Mouse (Mus musculus) R1 (cell line): ENCODE measurements around the gene Fads1.

Source experiments
- DNase-seq: peaks from one replicate; pipeline ENCODE4 v3.0.0-alpha.2; 2018; ENCODE audit warnings: low read depth, low spot score

Gene Fads1

GRCm38 (mm10) chr19:10210885-10211284 lies 28.2 kb downstream of the Fads1 start:
- DNase-seq = no peak

GRCm38 (mm10) chr19:10213796-10214471 lies 31.2 kb downstream of the Fads1 start:
- DNase-seq = no peak

- DNase-seq = peak; percentile 51
These were observed 33.4 kb downstream of the Fads1 start for GRCm38 (mm10) chr19:10216101-10216500.

GRCm38 (mm10) chr19:10219108-10219507 lies 36.4 kb downstream of the Fads1 start:
- DNase-seq = peak; percentile 82

GRCm38 (mm10) chr19:10219593-10219992 lies 36.9 kb downstream of the Fads1 start:
- no peak for DNase-seq

- DNase-seq = peak; percentile 36
These were observed 38.9 kb downstream of the Fads1 start for GRCm38 (mm10) chr19:10221585-10221984.

- peak; percentile 94 for DNase-seq
These were observed 40.0 kb downstream of the Fads1 start for GRCm38 (mm10) chr19:10222656-10223055.

- DNase-seq = peak; percentile 81
These were observed 40.9 kb downstream of the Fads1 start for GRCm38 (mm10) chr19:10223561-10223960.

- DNase-seq = no peak
These were observed 42.2 kb downstream of the Fads1 start for GRCm38 (mm10) chr19:10224637-10225453.

- no peak for DNase-seq
These were observed 43.1 kb downstream of the Fads1 start for GRCm38 (mm10) chr19:10225767-10226166.

- peak; percentile 59 for DNase-seq
These were observed 48.3 kb downstream of the Fads1 start for GRCm38 (mm10) chr19:10231016-10231415.

GRCm38 (mm10) chr19:10231871-10232270 lies 49.2 kb downstream of the Fads1 start:
- DNase-seq = peak; percentile 98

GRCm38 (mm10) chr19:10232327-10233017 lies 49.8 kb downstream of the Fads1 start:
- DNase-seq = peak; percentile 44

- DNase-seq = no peak
These were observed 53.3 kb downstream of the Fads1 start for GRCm38 (mm10) chr19:10235784-10236565.

- peak; percentile 37 for DNase-seq
These were observed 55.8 kb downstream of the Fads1 start for GRCm38 (mm10) chr19:10238477-10238876.

GRCm38 (mm10) chr19:10239419-10239818 lies 56.7 kb downstream of the Fads1 start:
- DNase-seq = peak; percentile 67

- peak; percentile 51 for DNase-seq
These were observed 57.4 kb downstream of the Fads1 start for GRCm38 (mm10) chr19:10239975-10240653.

GRCm38 (mm10) chr19:10240654-10241305 lies 58.1 kb downstream of the Fads1 start, which contains the start of gene Myrf:
TSS of gene Myrf (minus strand) at chr19:10240748.
- peak; percentile 96 for DNase-seq

GRCm38 (mm10) chr19:10242916-10243315 lies 60.2 kb downstream of the Fads1 start:
- DNase-seq = no peak

- DNase-seq = peak; percentile 70
These were observed 61.5 kb downstream of the Fads1 start for GRCm38 (mm10) chr19:10244183-10244582.
